Mouse (Mus musculus): ENCODE results near the gene Cytip. TPM values are rescaled to one million over a fixed set of nuclear protein-coding genes. Genes with fewer than 3 reads are reported as not detected.
A peak's percentile ranks its signal among the peaks of the same experiment; 100 is the strongest.

Cytip gene
- total RNA-seq, 2 experiments from 2014 or later: 0.21 to 0.37 TPM

GRCm38 (mm10) chr2:58163457-58164181, 31.7 kb downstream of the Cytip start:
- no peak for DNase-seq (ENCODE audit: low spot score in 2 of 2)

GRCm38 (mm10) chr2:58161813-58162212, 33.5 kb downstream of the Cytip start:
- DNase-seq (ENCODE audit: low spot score in 2 of 2): no peak

DNA sequence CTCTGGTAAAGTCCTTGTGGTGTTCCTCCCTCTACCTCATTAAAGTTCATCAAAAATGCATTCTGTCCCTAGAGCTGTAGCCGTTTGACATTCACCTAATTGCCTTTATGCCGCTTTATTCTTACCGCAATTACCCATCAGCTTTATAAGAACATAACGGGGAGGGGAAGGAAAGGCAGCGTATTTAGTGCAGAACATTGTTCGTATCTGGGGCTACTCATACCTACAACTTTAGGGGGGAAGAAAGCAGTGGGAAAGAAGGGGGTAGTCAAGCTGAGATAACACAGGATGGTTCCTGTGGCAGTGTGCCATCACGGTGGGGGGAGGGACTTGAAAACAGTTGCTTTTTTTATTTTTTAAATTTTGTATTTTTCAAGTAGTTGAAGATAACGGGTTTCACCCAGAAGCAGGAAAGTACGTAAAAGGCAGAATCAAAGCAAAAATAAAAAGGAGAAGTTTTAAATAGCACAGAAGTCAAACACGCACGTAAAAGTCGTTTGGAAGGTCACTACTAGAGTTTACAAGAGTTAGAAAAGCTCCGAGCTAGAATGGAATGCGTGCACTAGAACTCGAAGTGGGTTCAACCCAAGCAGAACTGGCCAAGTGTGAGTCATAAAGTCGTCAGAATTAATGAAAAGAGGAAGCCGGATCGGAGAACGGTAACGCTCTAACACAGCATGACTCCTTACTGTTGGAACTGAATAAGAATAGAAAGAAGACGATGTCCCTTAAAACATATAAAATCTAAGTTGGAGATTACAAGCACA, 34.6 kb downstream of the Cytip start:
- no peak for DNase-seq (ENCODE audit: low spot score in 2 of 2)

GRCm38 (mm10) chr2:58159880-58160279, 35.5 kb downstream of the Cytip start:
- no peak for DNase-seq (ENCODE audit: low spot score in 2 of 2)

- no peak for DNase-seq (ENCODE audit: low spot score in 2 of 2)
These were observed 36.2 kb downstream of the Cytip start for GRCm38 (mm10) chr2:58159121-58159520.

DNA sequence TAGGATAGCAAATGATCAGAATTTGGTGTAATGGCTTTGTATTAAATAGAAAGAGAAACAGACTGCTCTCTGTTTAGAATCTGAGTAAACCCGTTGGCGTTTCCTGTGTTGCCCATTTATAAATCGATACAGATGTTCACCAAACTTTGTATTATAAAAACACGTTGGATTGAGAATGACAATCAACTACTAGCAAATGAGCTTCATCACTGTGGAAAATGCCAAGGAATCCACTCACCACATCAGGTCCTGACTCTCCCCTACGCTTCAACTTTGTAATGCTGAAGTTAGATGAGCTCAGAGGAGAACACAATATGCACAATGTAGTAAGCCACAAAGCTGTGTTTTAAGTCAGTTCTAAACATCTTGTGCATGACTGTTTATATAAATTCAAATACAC, 36.8 kb downstream of the Cytip start:
- no peak for DNase-seq (ENCODE audit: low spot score in 2 of 2)

DNA sequence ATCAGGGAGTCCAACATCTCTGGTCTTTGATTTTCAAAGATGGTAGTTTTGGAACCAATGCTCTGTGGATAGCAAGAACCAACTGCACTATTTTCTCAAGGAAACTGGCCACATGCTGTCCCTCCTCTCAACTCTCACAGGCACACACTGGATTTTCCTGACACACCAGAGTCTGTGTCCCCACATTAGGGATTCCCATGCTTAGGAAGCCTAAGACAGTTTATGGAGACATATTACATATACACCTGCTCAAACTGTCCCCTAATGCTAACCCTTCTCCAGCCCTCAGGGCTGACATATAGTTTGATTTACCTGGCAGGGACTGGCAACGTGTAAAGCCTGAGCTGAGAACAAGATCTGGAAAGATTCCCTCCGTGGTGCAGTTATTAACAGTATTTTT, 37.2 kb downstream of the Cytip start:
- no peak for DNase-seq (ENCODE audit: low spot score in 2 of 2)

GRCm38 (mm10) chr2:58157466-58157865, 37.9 kb downstream of the Cytip start:
- no peak for DNase-seq (ENCODE audit: low spot score in 2 of 2)

- DNase-seq (ENCODE audit: low spot score in 2 of 2): no peak
These were observed 38.6 kb downstream of the Cytip start for GRCm38 (mm10) chr2:58156495-58157392.

DNA sequence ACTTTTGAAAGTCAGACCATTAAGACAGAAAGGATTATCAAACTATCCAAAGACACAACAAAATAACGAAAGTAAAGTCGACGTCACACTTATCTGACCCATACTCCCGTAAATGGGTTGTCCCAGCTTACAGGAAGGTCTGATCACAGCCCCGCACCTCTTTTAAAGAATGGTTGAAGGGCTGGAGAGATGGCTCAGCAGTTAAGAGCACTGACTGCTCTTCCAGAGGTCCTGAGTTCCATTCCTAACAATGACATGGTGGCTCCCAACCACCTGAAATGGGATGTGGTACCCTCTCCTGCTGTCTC, 39.3 kb downstream of the Cytip start:
- no peak for DNase-seq (ENCODE audit: low spot score in 2 of 2)

DNA sequence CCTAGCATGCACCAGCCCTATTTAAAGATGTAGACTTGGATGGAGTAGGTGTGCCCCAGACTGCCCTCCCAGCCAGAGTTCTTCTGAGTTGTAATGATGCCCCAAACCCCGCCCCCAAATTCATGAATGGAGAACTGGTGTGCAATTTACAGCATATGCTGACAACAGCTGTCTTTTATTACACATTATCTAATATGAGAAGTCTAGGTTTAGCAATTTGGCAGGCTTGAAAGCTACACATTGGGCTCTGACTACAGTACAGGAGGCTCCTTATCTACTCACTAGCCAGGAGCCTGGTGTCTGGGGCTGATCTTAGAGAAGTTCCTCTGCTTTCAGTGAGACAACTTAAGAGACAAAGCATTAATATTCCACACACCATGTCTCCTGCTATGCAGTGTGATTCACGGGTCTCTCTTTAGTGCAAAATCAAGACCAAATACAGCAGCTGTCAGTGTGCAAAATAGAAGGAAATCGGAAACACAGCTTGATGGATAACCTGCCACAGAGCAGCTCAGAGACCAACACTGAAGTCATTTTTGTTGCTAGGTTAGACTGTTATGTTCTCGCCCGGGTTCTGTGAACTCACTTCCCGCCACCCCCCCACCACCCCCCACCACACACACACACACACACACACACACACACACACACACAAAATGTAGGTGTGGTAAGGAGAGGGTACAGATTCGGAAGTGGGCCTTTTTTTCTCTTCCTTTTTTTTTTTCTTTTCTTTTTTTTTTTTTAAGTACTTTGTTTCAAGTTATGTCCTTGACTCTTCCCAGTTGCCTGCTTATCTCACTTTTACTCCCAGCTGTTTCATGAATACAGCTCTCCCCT, 39.8 kb downstream of the Cytip start:
- no peak for DNase-seq (ENCODE audit: low spot score in 2 of 2)

GRCm38 (mm10) chr2:58154555-58154954, 40.8 kb downstream of the Cytip start:
- DNase-seq (ENCODE audit: low spot score in 2 of 2): no peak

DNA sequence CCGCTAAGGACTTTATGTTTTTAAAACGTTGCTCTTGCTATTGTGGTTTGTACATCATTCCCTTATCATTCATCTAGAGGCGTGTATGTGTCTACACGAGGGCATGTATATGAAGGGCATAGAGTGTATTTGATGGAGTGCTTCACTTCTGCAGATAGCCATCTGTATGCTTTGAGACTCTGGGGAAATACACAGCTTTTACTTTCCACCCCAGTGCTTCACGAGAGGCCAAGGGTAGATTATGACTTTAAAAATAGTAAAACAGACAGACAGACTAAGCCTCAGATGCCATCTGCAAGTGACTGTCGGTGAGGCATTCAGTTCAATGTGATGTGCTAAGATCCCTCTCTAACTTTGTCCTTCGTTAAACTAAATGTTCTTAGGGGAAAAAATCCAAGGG, 41.6 kb downstream of the Cytip start:
- DNase-seq (ENCODE audit: low spot score in 2 of 2): no peak

DNA sequence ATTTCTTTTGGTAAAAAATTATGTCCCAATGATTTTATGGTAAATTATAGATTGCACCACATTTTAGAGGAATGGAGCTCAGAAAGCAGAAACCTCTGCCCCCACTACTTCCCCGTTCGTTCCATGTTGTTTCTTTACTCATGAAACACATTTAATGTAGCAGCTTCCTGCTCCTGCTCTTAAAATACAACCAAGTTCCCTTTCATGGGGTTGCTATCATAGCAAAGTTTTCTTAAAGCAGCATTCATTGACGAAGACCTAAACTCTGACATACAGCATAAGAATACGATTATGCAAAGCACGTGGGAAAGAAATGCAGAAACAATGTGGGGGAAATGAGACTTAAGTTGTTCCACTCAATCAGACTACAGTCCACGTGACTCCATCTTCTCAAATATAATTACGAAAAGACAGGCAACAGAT, 45.3 kb downstream of the Cytip start:
- no peak for DNase-seq (ENCODE audit: low spot score in 2 of 2)

DNA sequence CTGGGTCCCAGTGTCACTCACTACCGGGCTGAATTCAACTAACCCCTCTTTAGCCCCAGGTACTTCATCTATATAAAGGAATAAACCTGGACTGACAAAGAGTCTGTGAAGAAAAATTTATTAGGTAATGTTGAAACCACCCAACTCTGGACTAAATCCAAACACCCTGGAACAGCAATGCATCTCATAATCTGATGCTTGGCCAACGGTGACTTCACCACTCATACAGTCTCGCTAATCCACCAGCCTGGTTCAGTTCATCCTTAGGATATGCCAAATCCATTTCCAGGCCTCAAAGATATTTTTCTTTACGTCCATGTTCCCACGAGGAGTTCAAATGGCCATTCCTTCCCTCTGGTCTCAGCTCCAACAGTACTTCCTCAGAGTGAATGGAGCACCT, 48.8 kb downstream of the Cytip start:
- DNase-seq (ENCODE audit: low spot score in 2 of 2): no peak

- no peak for DNase-seq (ENCODE audit: low spot score in 2 of 2)
These were observed 54.8 kb downstream of the Cytip start for GRCm38 (mm10) chr2:58140531-58140930.

DNA sequence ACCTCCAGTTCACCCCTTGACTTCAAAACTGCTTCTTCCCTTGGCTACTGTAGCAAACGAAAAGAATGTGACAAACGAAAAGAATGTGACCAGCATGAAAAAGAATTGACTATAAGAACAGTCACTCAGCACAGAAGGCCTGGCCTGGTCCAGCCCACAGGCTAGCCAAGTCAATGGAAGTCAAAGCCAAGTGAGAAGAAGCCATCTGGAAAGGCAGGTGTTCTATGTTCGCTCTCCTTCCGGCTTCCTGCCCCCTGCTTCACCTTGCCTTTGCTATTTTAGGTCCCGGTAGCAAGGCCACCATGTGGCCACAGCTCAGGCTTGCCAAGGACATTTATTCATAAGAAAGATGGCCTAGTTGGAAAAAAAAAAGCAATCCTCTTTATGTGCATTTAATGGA, 56.7 kb downstream of the Cytip start:
- no peak for DNase-seq (ENCODE audit: low spot score in 2 of 2)

DNA sequence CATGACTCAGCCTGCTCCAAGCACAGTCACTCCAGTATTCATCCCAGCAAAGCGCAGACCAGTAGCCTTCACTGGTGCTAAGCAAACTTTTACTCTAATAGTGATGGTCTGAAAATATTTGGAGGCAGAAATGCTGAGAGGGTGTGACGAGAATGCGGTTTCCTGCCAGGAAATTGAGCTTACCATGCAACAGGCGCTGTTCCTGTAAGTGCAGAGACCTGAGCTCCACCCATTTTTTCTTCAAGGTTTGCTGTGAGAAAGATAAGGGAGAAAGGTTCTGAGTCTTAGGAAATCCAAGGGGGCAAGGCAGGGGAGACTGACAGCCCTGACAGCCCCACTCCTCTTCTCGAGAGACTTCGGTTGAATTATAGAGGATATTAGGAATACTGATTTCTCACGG, 57.7 kb downstream of the Cytip start:
- no peak for DNase-seq (ENCODE audit: low spot score in 2 of 2)

DNA sequence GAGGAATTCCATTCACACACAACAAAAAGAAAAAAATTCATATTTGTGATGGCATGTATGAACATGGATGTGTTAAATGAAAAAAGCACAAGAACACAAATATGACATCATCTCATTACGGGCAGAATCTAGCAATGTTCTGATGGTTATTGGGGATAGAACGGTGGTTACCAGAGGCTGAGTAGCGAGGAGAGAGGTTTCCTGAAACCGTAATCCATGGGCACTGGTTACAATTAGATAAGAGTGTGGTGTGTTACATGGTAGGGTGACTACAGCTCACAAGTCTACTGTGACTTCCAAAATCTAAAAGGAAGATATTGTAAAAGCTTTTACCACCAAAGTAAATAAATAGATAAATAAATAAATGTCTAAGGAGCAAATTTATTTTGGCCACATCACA, 58.8 kb downstream of the Cytip start:
- no peak for DNase-seq (ENCODE audit: low spot score in 2 of 2)

- peak; percentile 14 to 31 for DNase-seq (ENCODE audit: low spot score in 2 of 2)
These were observed 60.3 kb downstream of the Cytip start for GRCm38 (mm10) chr2:58135061-58135463.

- DNase-seq (ENCODE audit: low spot score in 2 of 2): no peak
These were observed 62.7 kb downstream of the Cytip start for GRCm38 (mm10) chr2:58132597-58132996.
